Mouse (Mus musculus) liver, postnatal 0 days (tissue): ENCODE results near the gene Spop.

ENCODE experiments used
- CTCF ChIP-seq: sonication (generic); IDR thresholded peaks from 2 replicates; pipeline ENCODE4 v1.5.1; 2016; ENCODE audit warnings: antibody characterized with exemption, low read depth
- EP300 ChIP-seq: IDR thresholded peaks from 2 replicates; pipeline ENCODE4 v1.6.1; 2016; ENCODE audit warnings: antibody characterized with exemption, low read depth, mild to moderate bottlenecking

GRCm38 (mm10) chr11:95473456-95473855 is 59.6 kb downstream of the Spop start:
- no peak for TF ChIP-seq EP300
- no peak for TF ChIP-seq CTCF
